Mouse (Mus musculus) kidney, embryonic 15.5 days (tissue): ENCODE data around the gene Cacna1e. TPM values are rescaled to one million over a fixed set of nuclear protein-coding genes. Genes with fewer than 3 reads are reported as not detected.

Experiments used
- ATAC-seq: fragments of 200-750 bp; cut with Nextera tagmentation; replicated peaks from 2 replicates; pipeline ENCODE4 v1.8.0; 2017; ENCODE audit warnings: moderate TSS enrichment; ENCODE audit not compliant: low FRiP score
- H3K27ac ChIP-seq: fragments of 300-500 bp; sonication (generic); 2 replicates; pipeline ENCODE4 v1.5.1; 2015; ENCODE audit warnings: mild to moderate bottlenecking, inconsistent platforms
- H3K27me3 ChIP-seq: fragments of 300-500 bp; sonication (generic); 2 replicates; pipeline ENCODE4 v1.6.1; 2015; ENCODE audit warnings: inconsistent platforms
- H3K36me3 ChIP-seq: fragments of 300-500 bp; sonication (generic); 2 replicates; pipeline ENCODE4 v1.6.1; 2015; ENCODE audit warnings: inconsistent platforms
- H3K4me1 ChIP-seq: fragments of 300-500 bp; sonication (generic); 2 replicates; pipeline ENCODE4 v1.6.1; 2015; ENCODE audit warnings: inconsistent platforms
- H3K4me2 ChIP-seq: fragments of 300-500 bp; sonication (generic); 2 replicates; pipeline ENCODE4 v1.6.1; 2015; ENCODE audit warnings: moderate library complexity, mild to moderate bottlenecking, inconsistent platforms
- H3K4me3 ChIP-seq: fragments of 300-500 bp; sonication (generic); replicated peaks from 2 replicates; pipeline ENCODE4 v1.5.1; 2015; ENCODE audit warnings: mild to moderate bottlenecking, inconsistent platforms
- H3K9ac ChIP-seq: fragments of 300-500 bp; sonication (generic); 2 replicates; pipeline ENCODE4 v1.6.1; 2015; ENCODE audit warnings: mild to moderate bottlenecking, inconsistent platforms
- H3K9me3 ChIP-seq: fragments of 300-500 bp; sonication (generic); replicated peaks from 2 replicates; pipeline ENCODE4 v1.6.1; 2016; ENCODE audit warnings: inconsistent platforms
- WGBS: fragments of 180-500 bp; shearing (Covaris S2); methylation state at CpG from one replicate; pipeline ENCODE4 v1.1.7; 2015; ENCODE audit warnings: mixed read lengths; 5-methylcytosine and 5-hydroxymethylcytosine counted together
- polyA plus RNA-seq: library from polyadenylated mRNA; unstranded; fragments of >200 nt; fragmentation: Nextera tagmentation; extraction: Ambion mirVana; gene quantifications from 2 replicates; pipeline ENCODE4 v1.2.1, GENCODE M21; 2015

Cacna1e gene
- polyA plus RNA-seq, 1 experiment from 2014 or later: 0.14 TPM

DNA sequence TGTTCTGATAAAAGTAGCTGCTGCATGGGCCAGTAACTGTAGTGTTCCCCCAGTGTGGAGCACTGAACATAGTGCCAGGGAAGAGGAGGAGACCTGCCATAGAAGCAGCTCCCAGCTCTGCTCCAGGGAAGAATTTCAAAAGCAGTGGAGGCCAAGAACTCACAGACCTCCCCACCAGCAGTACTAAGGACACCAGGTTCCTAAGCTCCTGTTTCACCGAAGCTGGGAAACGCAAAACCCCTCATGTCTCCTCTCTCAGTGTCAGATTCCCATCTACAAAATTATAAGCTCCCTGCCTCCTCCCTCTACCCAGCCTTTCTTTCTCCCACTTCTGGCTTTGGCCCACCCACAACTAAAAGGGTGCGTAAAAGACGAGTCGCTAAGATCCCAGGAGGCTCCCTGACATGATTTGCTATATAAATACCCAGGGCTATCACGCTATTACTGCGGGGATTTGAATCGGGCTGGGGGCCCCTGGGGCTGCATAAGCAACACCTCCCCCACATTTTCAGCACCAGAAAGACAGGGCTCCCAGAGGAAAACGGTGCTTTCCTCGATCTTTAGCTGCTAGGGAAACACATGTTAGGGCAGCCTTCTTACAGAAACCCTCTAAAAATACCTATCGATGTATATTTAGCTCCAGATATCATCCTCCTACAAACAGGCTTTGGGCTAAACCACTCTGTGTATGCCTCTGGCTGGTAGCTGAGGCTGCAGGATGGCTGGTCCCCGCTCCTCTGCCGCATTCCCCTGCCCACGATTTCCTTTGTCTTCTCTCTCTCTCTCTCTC lies 195.2 kb downstream of the Cacna1e start:
- WGBS: 32% methylated on average over 14 of the region's 14 CpGs
- Histone ChIP-seq H3K27me3 (no peaks in the 10 kb centered on the region), H3K4me2 (peak overlapping the region; percentile 23; the same call in 1 of the 2 replicates), H3K9me3 (no peaks in the 10 kb centered on the region), H3K27ac (no peak overlapping the region), H3K4me3 (no peak overlapping the region), H3K36me3 (no peaks in the 10 kb centered on the region), H3K4me1 (no peaks in the 10 kb centered on the region), H3K9ac (no peak overlapping the region)
- ATAC-seq: no peak

DNA sequence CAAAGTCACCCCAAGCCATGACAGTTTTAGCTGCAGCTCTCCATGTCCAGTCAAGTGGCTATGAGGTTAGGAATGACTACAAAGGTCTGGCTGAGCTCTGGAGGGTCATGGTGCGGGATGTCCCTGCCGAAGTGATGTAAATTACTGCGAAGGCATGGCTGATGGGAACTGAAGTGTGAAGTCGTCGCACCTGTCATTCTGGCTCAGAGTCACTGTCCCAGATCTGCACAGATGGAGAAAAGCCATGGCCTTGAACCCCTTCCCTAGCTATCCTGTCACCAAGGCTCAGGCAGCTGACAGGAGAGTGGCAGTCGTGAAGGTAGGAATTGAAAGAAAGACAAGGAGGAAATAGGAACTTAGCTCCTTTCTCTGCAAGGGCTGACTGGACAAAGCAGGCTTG lies 197.4 kb downstream of the Cacna1e start:
- Histone ChIP-seq H3K27ac (no peak overlapping the region), H3K4me1 (no peaks in the 10 kb centered on the region), H3K27me3 (no peaks in the 10 kb centered on the region), H3K9ac (no peak overlapping the region), H3K9me3 (no peaks in the 10 kb centered on the region), H3K4me2 (no peak overlapping the region), H3K4me3 (no peak overlapping the region), H3K36me3 (no peaks in the 10 kb centered on the region)
- ATAC-seq: no peak
- 63% methylated on average over 6 of the region's 6 CpGs for WGBS

DNA sequence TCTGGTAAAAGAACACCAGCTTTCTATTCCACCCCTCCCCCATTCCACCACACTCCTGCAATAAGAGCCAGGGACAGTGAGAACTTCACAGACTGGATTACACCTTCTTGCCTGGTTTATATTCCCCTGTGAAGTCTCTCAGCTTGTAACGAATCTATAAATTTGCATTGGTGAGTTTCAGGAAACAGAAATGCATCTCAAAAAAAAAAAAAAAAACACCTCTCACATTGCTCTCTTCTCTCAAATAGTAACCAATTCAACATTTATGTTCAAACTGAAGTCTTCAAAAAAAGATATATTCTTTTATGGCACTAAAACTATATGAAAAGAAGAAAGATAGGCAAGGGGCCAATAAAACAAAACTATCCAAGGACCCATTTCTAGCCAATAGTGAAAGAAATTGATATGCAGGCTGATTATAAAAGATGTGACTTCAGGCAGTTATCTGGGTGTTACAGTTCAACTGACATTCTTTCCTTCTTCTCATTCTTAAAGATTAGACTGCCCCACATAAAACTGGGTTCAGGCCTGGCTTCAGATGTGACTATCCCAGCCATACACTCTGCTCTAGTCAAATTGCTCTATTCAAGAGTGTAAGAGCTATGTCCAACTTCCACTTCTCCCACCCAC lies 200.7 kb downstream of the Cacna1e start:
- Histone ChIP-seq H3K36me3 (no peaks in the 10 kb centered on the region), H3K27me3 (no peaks in the 10 kb centered on the region), H3K9me3 (no peaks in the 10 kb centered on the region), H3K4me1 (no peaks in the 10 kb centered on the region), H3K27ac (no peak overlapping the region), H3K9ac (no peak overlapping the region), H3K4me2 (no peak overlapping the region), H3K4me3 (no peak overlapping the region)
- no peak for ATAC-seq
- 52% methylated on average over 1 of the region's 1 CpGs for WGBS

DNA sequence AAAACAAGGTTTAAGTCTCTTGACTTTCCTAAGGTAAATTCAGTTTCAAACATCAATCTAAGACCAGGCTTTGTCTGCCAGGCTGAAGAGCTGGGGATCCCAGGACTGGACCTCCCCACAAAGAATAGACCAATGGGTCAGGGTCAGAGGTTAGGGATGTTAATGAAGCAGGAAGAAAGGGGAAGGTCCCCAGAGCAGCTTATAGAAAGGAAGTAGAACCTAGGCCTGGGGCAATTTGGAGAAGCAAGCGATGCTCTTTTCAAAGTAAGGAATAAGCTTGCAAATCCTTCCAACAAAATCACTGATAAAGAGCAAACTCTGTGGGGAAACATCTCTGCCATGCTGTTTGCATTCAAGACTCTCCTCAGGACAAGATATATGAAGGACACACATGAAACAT lies 205.3 kb downstream of the Cacna1e start:
- Histone ChIP-seq H3K9ac (no peak overlapping the region), H3K9me3 (no peaks in the 10 kb centered on the region), H3K4me1 (no peaks in the 10 kb centered on the region), H3K27me3 (no peaks in the 10 kb centered on the region), H3K4me3 (no peak overlapping the region), H3K27ac (no peak overlapping the region), H3K4me2 (no peak overlapping the region), H3K36me3 (no peaks in the 10 kb centered on the region)
- WGBS: 61% methylated on average over 1 of the region's 1 CpGs
- ATAC-seq: no peak

DNA sequence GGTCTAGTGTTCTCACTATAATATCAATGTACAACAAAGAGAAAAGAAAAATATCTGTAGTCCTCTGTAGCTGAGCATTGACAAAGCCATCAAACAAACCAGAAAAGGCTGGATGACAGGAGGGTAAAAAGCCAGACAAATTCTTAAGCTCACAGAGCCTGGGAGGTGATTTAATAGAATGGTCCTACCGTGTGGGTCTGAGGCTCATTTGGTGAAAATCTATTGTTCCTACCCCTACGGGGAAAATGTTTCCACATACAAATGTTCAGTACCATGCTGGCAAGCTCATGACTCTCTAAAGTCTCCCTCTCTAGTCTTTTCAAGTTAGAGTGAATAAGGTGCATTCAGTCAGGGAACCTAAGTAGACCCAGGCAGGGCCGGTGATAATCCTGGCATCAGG lies 206.2 kb downstream of the Cacna1e start:
- ATAC-seq: no peak
- Histone ChIP-seq H3K4me2 (no peak overlapping the region), H3K4me3 (no peak overlapping the region), H3K9ac (no peak overlapping the region), H3K9me3 (no peaks in the 10 kb centered on the region), H3K4me1 (no peaks in the 10 kb centered on the region), H3K27me3 (no peaks in the 10 kb centered on the region), H3K27ac (no peak overlapping the region), H3K36me3 (no peaks in the 10 kb centered on the region)
- 96% methylated on average over 3 of the region's 3 CpGs for WGBS

DNA sequence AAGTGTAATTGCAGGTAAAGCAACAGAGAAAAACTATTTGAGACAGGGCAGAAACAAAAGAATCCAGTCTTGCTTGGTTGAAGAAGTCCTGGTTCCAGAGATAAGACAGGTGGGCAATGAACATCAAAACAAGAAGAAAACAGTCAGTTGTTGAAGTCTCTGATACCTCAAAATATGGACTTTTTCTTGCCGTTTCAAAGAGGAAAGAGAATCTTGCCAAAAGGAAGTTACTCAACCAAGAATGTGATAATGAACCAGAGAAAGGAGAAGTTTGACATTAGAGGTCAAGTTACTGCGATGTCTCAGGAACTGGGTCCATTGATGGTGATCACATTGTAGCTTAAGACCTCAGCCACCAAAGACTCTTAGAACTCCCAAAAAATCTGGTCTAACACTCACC lies 206.6 kb downstream of the Cacna1e start:
- no peak for ATAC-seq
- 64% methylated on average over 2 of the region's 2 CpGs for WGBS
- Histone ChIP-seq H3K36me3 (no peaks in the 10 kb centered on the region), H3K4me1 (no peaks in the 10 kb centered on the region), H3K27ac (no peak overlapping the region), H3K27me3 (no peaks in the 10 kb centered on the region), H3K9ac (no peak overlapping the region), H3K9me3 (no peaks in the 10 kb centered on the region), H3K4me3 (no peak overlapping the region), H3K4me2 (no peak overlapping the region)

DNA sequence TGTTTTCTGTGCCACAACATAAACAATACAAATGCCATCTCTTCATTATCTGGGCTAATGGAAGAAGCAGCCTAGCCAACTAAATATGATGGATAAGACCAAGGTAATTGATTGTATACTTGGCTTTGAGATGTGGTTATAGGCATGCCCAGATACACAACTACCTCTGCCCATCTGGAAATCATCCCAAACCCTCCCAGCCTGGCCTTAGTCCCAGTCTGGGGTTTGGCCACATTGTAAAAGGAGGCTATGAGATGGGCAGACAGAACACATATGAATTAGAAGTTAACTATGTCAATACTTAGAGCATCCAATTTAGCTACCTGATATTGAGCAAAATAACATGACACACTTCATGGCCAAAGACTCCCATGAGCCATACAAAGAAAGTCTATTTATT lies 220.6 kb downstream of the Cacna1e start:
- Histone ChIP-seq H3K9me3 (no peaks in the 10 kb centered on the region), H3K4me3 (no peak overlapping the region), H3K4me2 (no peak overlapping the region), H3K36me3 (no peaks in the 10 kb centered on the region), H3K4me1 (no peaks in the 10 kb centered on the region), H3K27me3 (no peaks in the 10 kb centered on the region), H3K27ac (no peak overlapping the region), H3K9ac (no peak overlapping the region)
- ATAC-seq: no peak

DNA sequence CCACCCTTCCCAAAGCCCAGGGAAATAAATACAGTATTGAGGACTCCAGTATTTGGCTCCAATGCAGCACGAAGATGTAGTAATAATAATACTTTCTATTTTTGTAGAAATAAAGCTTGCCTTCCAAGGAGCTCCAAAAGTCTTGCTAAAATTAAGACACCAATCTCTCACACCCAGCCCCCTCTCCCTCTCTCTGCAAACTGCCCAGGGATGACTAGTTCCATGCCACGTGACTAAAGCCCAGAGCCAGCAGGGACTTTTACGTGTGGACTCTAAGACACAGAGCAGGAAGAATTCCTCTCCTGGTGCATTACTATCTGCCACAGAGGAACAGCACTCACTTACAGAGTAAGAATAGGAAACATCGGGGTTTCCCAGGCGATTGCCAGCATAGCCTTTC lies 222.3 kb downstream of the Cacna1e start:
- 86% methylated on average over 5 of the region's 5 CpGs for WGBS
- Histone ChIP-seq H3K4me3 (no peak overlapping the region), H3K27ac (no peak overlapping the region), H3K9ac (no peak overlapping the region), H3K9me3 (no peaks in the 10 kb centered on the region), H3K36me3 (no peaks in the 10 kb centered on the region), H3K27me3 (no peaks in the 10 kb centered on the region), H3K4me1 (no peaks in the 10 kb centered on the region), H3K4me2 (no peak overlapping the region)
- ATAC-seq: no peak

DNA sequence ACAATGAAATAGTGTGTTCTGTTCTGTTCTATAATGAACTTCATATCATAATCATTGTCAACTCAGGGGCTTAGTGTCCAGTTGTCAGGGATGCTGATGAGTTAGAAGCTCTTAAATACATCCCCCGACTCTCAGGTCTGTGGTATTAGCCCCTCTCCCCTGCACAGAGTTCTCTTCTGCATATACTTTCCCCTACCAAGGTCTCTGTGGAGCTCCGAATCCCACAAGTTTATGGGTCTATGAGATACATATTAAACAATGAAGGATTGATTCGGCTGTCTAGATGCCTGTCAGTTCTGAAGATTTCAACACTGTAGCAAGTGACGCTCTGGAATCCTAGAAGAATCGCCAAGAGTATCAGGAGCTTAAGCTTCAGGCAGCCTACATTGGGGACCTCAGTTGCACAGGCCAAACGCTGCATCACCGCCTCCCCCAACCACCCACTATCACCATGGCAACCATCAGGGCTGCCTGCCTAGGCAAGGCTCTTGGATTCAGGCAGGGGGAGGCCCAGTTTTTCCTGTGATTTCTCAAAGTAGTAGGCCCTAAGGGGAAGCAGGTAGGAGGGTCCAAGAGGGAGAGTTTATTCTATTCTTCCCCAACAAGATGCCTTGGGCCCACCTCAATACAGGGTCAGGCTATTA lies 223.0 kb downstream of the Cacna1e start:
- H3K27me3 ChIP-seq: no peaks in the 10 kb centered on the region
- H3K4me3 ChIP-seq: no peak overlapping the region
- H3K9me3 ChIP-seq: no peaks in the 10 kb centered on the region
- H3K9ac ChIP-seq: no peak overlapping the region
- H3K27ac ChIP-seq: no peak overlapping the region
- no peak for ATAC-seq
- H3K4me1 ChIP-seq: no peaks in the 10 kb centered on the region
- WGBS: 57% methylated on average over 7 of the region's 7 CpGs
- no peaks in the 10 kb centered on the region for H3K36me3 ChIP-seq
- H3K4me2 ChIP-seq: no peak overlapping the region

DNA sequence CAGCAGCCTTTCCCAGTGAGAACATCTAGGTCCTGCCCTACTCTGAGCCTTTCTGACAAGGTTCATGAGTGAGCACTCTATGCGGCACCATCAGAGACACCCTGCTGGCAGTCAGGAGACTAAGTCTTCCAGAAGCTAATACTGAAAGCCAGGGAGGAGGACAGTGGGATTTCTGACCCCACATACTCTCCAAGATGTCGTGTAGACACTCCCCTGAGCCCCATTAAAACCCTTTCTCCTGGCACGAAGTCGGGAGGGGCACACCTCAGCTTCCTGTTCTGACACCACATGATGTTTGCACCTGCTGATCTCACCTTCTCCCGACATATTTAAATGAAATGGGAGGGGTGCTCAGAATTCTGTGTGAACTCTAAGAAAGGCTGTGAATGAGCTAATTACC lies 226.9 kb downstream of the Cacna1e start:
- Histone ChIP-seq H3K4me2 (no peak overlapping the region), H3K4me3 (no peak overlapping the region), H3K27me3 (no peaks in the 10 kb centered on the region), H3K9ac (no peak overlapping the region), H3K36me3 (no peaks in the 10 kb centered on the region), H3K9me3 (no peaks in the 10 kb centered on the region), H3K27ac (no peak overlapping the region), H3K4me1 (no peaks in the 10 kb centered on the region)
- no peak for ATAC-seq
- WGBS: 51% methylated on average over 5 of the region's 5 CpGs

DNA sequence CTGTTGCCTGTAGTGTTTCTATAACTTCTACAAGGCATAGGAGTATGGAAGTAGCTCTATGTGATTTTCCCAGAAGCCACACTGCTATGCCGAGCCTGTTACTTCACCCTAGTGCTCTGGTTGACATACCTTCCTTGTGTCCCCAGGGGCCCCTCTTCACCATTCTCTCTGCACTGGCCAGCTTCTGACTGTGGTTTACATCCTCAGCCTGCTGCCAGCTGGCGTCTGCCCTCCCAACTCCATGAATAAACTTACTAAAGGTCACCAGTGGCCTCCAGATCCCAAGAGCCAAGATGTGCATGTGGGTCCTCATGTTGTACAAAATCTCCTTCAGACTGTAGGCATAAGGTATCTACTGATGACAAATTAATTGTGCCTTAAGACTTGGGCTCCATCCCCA lies 230.3 kb downstream of the Cacna1e start:
- H3K4me3 ChIP-seq: no peak overlapping the region
- no peak overlapping the region for H3K4me2 ChIP-seq
- no peaks in the 10 kb centered on the region for H3K36me3 ChIP-seq
- H3K4me1 ChIP-seq: no peaks in the 10 kb centered on the region
- ATAC-seq: no peak
- H3K27me3 ChIP-seq: no peaks in the 10 kb centered on the region
- H3K9me3 ChIP-seq: no peaks in the 10 kb centered on the region
- H3K9ac ChIP-seq: no peak overlapping the region
- H3K27ac ChIP-seq: no peak overlapping the region
- 70% methylated on average over 2 of the region's 2 CpGs for WGBS

DNA sequence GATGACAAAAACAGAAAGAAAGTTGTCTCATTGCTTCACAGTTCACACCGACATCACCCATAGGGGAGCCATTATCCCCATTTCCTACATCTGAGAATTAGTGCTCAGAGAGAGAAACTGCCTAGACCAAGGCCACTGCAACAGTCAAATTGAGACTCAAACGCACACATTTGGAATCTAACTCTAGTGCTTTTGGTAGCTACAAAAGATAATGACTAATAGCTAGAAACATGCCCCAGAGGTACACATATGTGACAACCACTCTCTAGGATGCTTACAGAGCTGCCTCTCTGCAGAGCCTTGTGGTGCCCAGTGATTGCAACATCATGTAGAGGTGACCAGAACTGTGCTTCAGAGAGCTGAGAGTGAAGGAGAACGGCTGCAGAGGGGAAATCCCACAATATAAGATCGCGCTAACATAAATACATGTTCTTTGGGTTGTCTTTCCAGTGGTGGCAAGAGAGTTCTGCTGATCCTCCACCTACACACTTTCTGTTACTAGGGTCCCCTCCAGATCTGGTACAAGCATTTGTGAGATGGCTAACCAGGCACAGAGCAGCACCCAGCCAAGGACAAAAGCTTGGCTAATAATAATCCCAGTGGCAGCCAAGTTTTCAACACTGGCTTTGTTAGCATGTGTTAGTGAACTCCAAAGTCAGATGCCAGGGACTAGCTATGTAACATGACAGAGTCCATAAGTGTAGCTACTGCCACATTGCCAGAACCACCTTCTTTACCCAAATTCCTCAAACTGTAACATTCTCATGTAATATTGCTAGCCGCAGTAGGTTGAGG lies 237.9 kb downstream of the Cacna1e start:
- no peaks in the 10 kb centered on the region for H3K4me1 ChIP-seq

More for the DNA sequence above, 237.9 kb downstream of the Cacna1e start:
- H3K9me3 ChIP-seq: no peaks in the 10 kb centered on the region
- H3K27ac ChIP-seq: no peak overlapping the region
- no peaks in the 10 kb centered on the region for H3K36me3 ChIP-seq
- no peak overlapping the region for H3K4me2 ChIP-seq
- WGBS: 88% methylated on average over 6 of the region's 6 CpGs
- no peaks in the 10 kb centered on the region for H3K27me3 ChIP-seq
- no peak overlapping the region for H3K4me3 ChIP-seq
- H3K9ac ChIP-seq: no peak overlapping the region
- ATAC-seq: no peak
